Comparison of ENCODE assay signal across 15 mouse cellular contexts in genomic region chr2:122426645-122427044, GRCm38 (mm10). TPM values are rescaled to one million over a fixed set of nuclear protein-coding genes. Genes with fewer than 3 reads are reported as not detected.
A peak's percentile ranks its signal among the peaks of the same experiment; 100 is the strongest.
DNase-seq lines count a peak whose midpoint lies in the region; ATAC-seq and TF ChIP-seq lines count a peak whose summit lies in the region.
"Not testable (repeated sequence)": the region's sequence is repeated elsewhere in the genome, so short reads cannot be mapped to it uniquely, and the experiment has no call there.
"Had no signal": no experiment of that assay in that cellular context is flagged by ENCODE, and none has a peak within 500 bp of the region (broad histone marks: within the 10 kb centered on the region; RNA-seq: fewer than 3 reads in every experiment).

No protein-coding gene starts in this region.

- 46% methylated on average over 2 of the region's 2 CpGs for WGBS in intestine, embryonic 15.5 days
- whole genome bisulfite sequencing in intestine, postnatal 0 days: 40% methylated on average over 2 of the region's 2 CpGs

- H3K9ac ChIP-seq in intestine, embryonic 15.5 days; intestine, postnatal 0 days (ENCODE audit: low read depth, low read length): not testable (repeated sequence)

- not testable (repeated sequence) for DNase-seq in gastrocnemius, adult 2 months

- intact Hi-C loops in gastrocnemius, adult 2 months (cut with DNase I): not testable (repeated sequence)

- not testable (repeated sequence) for TF ChIP-seq POLR2A in bone marrow macrophage, adult 2 months (IDR thresholded peaks at IDR 0.05; ENCODE audit: borderline replicate concordance, low read depth, low read length)

- peak overlapping the region; percentile 33; the same call in 1 of the 2 replicates for H3K4me3 ChIP-seq in bone marrow macrophage, adult 2 months (ENCODE audit: insufficient read depth, low read length)
- H3K4me3 ChIP-seq in gastrocnemius, adult 2 months: peak overlapping the region; percentile 51
- not testable (repeated sequence) for H3K4me3 ChIP-seq in intestine, embryonic 15.5 days (replicated peaks); intestine, postnatal 0 days (ENCODE audit: low read depth, low read length)

- not testable (repeated sequence) for H3K4me2 ChIP-seq in intestine, embryonic 15.5 days (replicated peaks)
- peak overlapping the region; percentile 35; the same call in 1 of the 2 replicates for H3K4me2 ChIP-seq in intestine, postnatal 0 days (replicated peaks; ENCODE audit: low read depth)

- not testable (repeated sequence) for H3K27me3 ChIP-seq in intestine, embryonic 15.5 days (replicated peaks); intestine, postnatal 0 days (replicated peaks; ENCODE audit: control insufficient read depth, insufficient read depth, low read length)

- ATAC-seq in intestine, embryonic 15.5 days: peak; percentile 89
- ATAC-seq in intestine, postnatal 0 days: 0 out of 2 replicates have a peak, but pooled peaks have one; percentile 16

- not testable (repeated sequence) for H3K4me1 ChIP-seq in bone marrow macrophage, adult 2 months (ENCODE audit: control insufficient read depth, insufficient read depth, low read length); intestine, embryonic 15.5 days (replicated peaks); intestine, postnatal 0 days (replicated peaks; ENCODE audit: control insufficient read depth, insufficient read depth, low read length)

- TF ChIP-seq CTCF in bone marrow macrophage, adult 2 months (IDR thresholded peaks at IDR 0.05; ENCODE audit: low read depth, low read length); gastrocnemius, adult 2 months (IDR thresholded peaks at IDR 0.05); intestine, postnatal 0 days (IDR thresholded peaks at IDR 0.05; ENCODE audit: low read depth): not testable (repeated sequence)

- not testable (repeated sequence) for H3K27ac ChIP-seq in bone marrow macrophage, adult 2 months (ENCODE audit: insufficient read depth, low read depth, low read length); intestine, embryonic 15.5 days; intestine, postnatal 0 days (ENCODE audit: low read depth, low read length)
- H3K27ac ChIP-seq in gastrocnemius, adult 2 months: peak overlapping the region; percentile 54; the same call in 1 of the 2 replicates

- not testable (repeated sequence) for H3K9me3 ChIP-seq in intestine, embryonic 15.5 days; intestine, postnatal 0 days (ENCODE audit: control insufficient read depth)

- H3K36me3 ChIP-seq in intestine, embryonic 15.5 days; intestine, postnatal 0 days (ENCODE audit: control insufficient read depth, insufficient read depth): not testable (repeated sequence)

RNA-seq across cellular contexts. Expression of gene Slc28a2, which starts 0.4 kb away (rescaled TPM):
- polyA plus RNA-seq in bone marrow macrophage, adult 2 months (2012; ENCODE audit: insufficient read depth, insufficient read length, missing spikeins): 22.4 and 29.6 TPM in 2 replicates
- 1 to 10 TPM; 5.6 to 9.9 TPM for total RNA-seq in gastrocnemius, adult 2 months (2021)
- 63.2 and 66.0 TPM in 2 replicates for polyA plus RNA-seq in intestine, embryonic 15.5 days (2015; fragmentation: Nextera tagmentation; extraction: Ambion mirVana)
- polyA plus RNA-seq in intestine, postnatal 0 days (2015; fragmentation: Nextera tagmentation; extraction: Ambion mirVana): 67.7 and 75.5 TPM in 2 replicates
- polyA plus RNA-seq: forebrain, embryonic 11.5 days; forebrain, embryonic 13.5 days; forebrain, embryonic 15.5 days; Patski had no signal

RNA-seq across cellular contexts. Expression of gene Shf, which starts 57.7 kb away (rescaled TPM):
- 2.6 TPM in 2 replicates for polyA plus RNA-seq in bone marrow macrophage, adult 2 months (2012; ENCODE audit: insufficient read depth, insufficient read length, missing spikeins)
- total RNA-seq in gastrocnemius, adult 2 months (2021): 1 to 10 TPM; 2.1 to 2.9 TPM
- 2.7 and 3.6 TPM in 2 replicates for polyA plus RNA-seq in intestine, embryonic 15.5 days (2015; fragmentation: Nextera tagmentation; extraction: Ambion mirVana)
- 1.8 and 2.0 TPM in 2 replicates for polyA plus RNA-seq in intestine, postnatal 0 days (2015; fragmentation: Nextera tagmentation; extraction: Ambion mirVana)

RNA-seq across cellular contexts. Expression of gene Gm14085, which starts 58.1 kb away (rescaled TPM):
- polyA plus RNA-seq in bone marrow macrophage, adult 2 months (2012; ENCODE audit: insufficient read depth, insufficient read length, missing spikeins): 1.2 TPM in 1 of 2 replicates, not detected in the other
- under 1 TPM; 0.08 to 0.20 TPM for total RNA-seq in gastrocnemius, adult 2 months (2021)
- polyA plus RNA-seq in intestine, embryonic 15.5 days (2015; fragmentation: Nextera tagmentation; extraction: Ambion mirVana): 0.36 and 0.40 TPM in 2 replicates
- polyA plus RNA-seq in intestine, postnatal 0 days (2015; fragmentation: Nextera tagmentation; extraction: Ambion mirVana): 0.12 and 0.16 TPM in 2 replicates
- total RNA-seq: forebrain, postnatal 0 days had no signal
- polyA plus RNA-seq: brain, embryonic 14.5 days; C2C12; cerebellum, adult 2 months; embryonic facial prominence, embryonic 10.5 days; embryonic facial prominence, embryonic 12.5 days; embryonic facial prominence, embryonic 14.5 days; forebrain, embryonic 11.5 days; forebrain, embryonic 13.5 days; forebrain, embryonic 15.5 days; forebrain, postnatal 0 days; Patski had no signal
